Comparison of ENCODE assay signal across 25 mouse cellular contexts in the genomic region with DNA sequence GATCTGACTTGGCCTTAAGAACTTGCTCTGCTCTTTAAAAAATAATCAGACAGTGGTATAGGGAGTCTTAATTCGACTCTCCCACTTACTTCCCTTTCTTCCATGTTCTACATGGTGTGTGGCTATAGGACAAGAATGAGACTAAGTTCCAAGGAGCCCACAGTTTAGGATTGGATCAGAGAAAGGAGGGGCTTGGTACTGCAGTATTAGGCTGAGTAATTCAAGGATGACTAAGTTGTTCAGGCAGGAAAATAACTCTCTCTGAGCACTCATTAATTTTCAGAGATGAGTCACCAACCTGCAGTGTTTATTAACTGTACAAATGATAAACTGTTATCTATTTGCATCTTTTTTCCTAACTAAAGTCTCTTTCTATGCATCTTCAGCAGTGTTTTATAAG. TPM values are rescaled to one million over a fixed set of nuclear protein-coding genes. Genes with fewer than 3 reads are reported as not detected.
"Had no signal": no experiment of that assay in that cellular context is flagged by ENCODE, and none has a peak within 500 bp of the region (broad histone marks: within the 10 kb centered on the region; RNA-seq: fewer than 3 reads in every experiment).

No protein-coding gene starts in this region.

- DNase-seq: gastrocnemius, adult 2 months; gastrocnemius, postnatal 10 days; gastrocnemius, postnatal 25 days; heart, adult 2 months; heart, postnatal 14 days; heart, postnatal 36 days; kidney, adult 11 months; kidney, adult 2 months; kidney, adult 9 months; kidney, postnatal 10 days; kidney, postnatal 25 days; kidney, postnatal 4 days; layer of hippocampus, adult 9-11 months; layer of hippocampus, postnatal 36 days; left cerebral cortex, postnatal 4 days had no signal

- H3K4me3 ChIP-seq: gastrocnemius, adult 2 months; heart, adult 2 months; heart, embryonic 13.5 days; heart, embryonic 15.5 days; hindbrain, embryonic 13.5 days; hindbrain, embryonic 15.5 days; limb, embryonic 13.5 days; limb, embryonic 15.5 days; liver, embryonic 12.5 days had no signal

- H3K27ac ChIP-seq: gastrocnemius, adult 2 months; heart, adult 2 months; heart, embryonic 13.5 days; heart, embryonic 15.5 days; hindbrain, embryonic 13.5 days; hindbrain, embryonic 15.5 days; hindbrain, postnatal 0 days; limb, embryonic 13.5 days; limb, embryonic 15.5 days; liver, embryonic 12.5 days; liver, embryonic 14.5 days had no signal

RNA-seq across cellular contexts. Expression of gene Adam23, which starts 45.3 kb away (rescaled TPM):
- total RNA-seq: hematopoietic stem cell, adult 5-6 weeks had no signal
